Mouse (Mus musculus): ENCODE measurements around the gene Tradd.

DNA sequence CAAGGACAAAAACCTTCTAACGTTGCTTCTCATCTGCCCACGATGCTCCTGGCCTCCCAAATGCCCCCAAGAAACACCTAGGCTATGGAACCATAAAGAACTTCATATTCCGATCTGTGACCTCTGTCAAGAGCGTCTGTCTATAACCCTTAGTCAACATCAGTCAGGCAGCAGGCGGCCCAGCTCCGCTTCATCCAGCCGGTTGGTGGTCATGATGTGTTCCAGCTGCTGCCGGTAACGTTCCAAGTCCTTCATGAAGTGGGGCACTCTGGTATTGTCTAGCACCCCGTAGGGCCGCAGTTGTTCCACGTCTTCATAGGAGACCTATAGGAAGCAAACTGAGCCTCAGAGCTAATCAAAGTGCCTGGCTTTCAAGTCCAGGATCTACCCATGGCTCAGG is 17.4 kb upstream of the Tradd start:
- TF ChIP-seq POLR2A (IDR thresholded peaks at IDR 0.05; ENCODE audit: borderline replicate concordance, extremely low read depth, insufficient read depth, insufficient read length, poor library complexity, severe bottlenecking): no peak
- no peak for TF ChIP-seq CTCF (IDR thresholded peaks at IDR 0.05; ENCODE audit: borderline replicate concordance, extremely low read depth, insufficient read depth, insufficient read length)
